Mouse (Mus musculus) limb, embryonic 15.5 days (tissue): ENCODE data around the gene Cotl1. TPM values are rescaled to one million over a fixed set of nuclear protein-coding genes. Genes with fewer than 3 reads are reported as not detected.

Experiments used
- ATAC-seq: fragments of 200-750 bp; cut with Nextera tagmentation; 2 replicates; pipeline ENCODE4 v1.8.0; 2017; ENCODE audit warnings: low read depth, moderate TSS enrichment; ENCODE audit not compliant: insufficient number of reproducible peaks, low FRiP score, low TSS enrichment
- H3K27ac ChIP-seq: fragments of 300-500 bp; sonication (generic); 2 replicates; pipeline ENCODE4 v1.5.1; 2015; ENCODE audit warnings: moderate library complexity, mild to moderate bottlenecking, inconsistent platforms
- H3K27me3 ChIP-seq: fragments of 300-500 bp; sonication (generic); 2 replicates; pipeline ENCODE4 v1.6.1; 2015; ENCODE audit warnings: inconsistent platforms
- H3K36me3 ChIP-seq: fragments of 300-500 bp; sonication (generic); 2 replicates; pipeline ENCODE4 v1.6.1; 2015; ENCODE audit warnings: inconsistent platforms
- H3K4me1 ChIP-seq: fragments of 300-500 bp; sonication (generic); 2 replicates; pipeline ENCODE4 v1.6.1; 2015; ENCODE audit warnings: inconsistent platforms
- H3K4me2 ChIP-seq: fragments of 300-500 bp; sonication (generic); 2 replicates; pipeline ENCODE4 v1.6.1; 2015; ENCODE audit warnings: mild to moderate bottlenecking, inconsistent platforms
- H3K4me3 ChIP-seq: fragments of 300-500 bp; sonication (generic); 2 replicates; pipeline ENCODE4 v1.5.1; 2015; ENCODE audit warnings: mild to moderate bottlenecking, inconsistent platforms
- H3K9ac ChIP-seq: fragments of 300-500 bp; sonication (generic); 2 replicates; pipeline ENCODE4 v1.6.1; 2015; ENCODE audit warnings: inconsistent platforms
- H3K9me3 ChIP-seq: fragments of 300-500 bp; sonication (generic); 2 replicates; pipeline ENCODE4 v1.6.1; 2016; ENCODE audit warnings: inconsistent platforms
- whole genome bisulfite sequencing: fragments of 180-500 bp; shearing (Covaris S2); methylation state at CpG from one replicate; pipeline ENCODE4 v1.1.7; 2015; 5-methylcytosine and 5-hydroxymethylcytosine counted together
- polyA plus RNA-seq: library from polyadenylated mRNA; unstranded; fragments of >200 nt; fragmentation: Nextera tagmentation; extraction: Ambion mirVana; gene quantifications from 2 replicates; pipeline ENCODE4 v1.2.1, GENCODE M21; 2015

Cotl1 gene
- 55.1 and 65.4 TPM in 2 replicates for polyA plus RNA-seq

- Histone ChIP-seq H3K9ac (peak within 1 kb of the TSS; percentile 84), H3K36me3 (no peaks in the 10 kb centered on the region), H3K9me3 (no peaks in the 10 kb centered on the region), H3K4me1 (peaks cover 42% of the 10 kb centered on the region), H3K4me2 (peak within 1 kb of the TSS; percentile 83), H3K27ac (peak within 1 kb of the TSS; percentile 81), H3K4me3 (peak within 1 kb of the TSS; percentile 73), H3K27me3 (peaks cover 6% of the 10 kb centered on the region)
- peak; percentile 93 for ATAC-seq
- WGBS: under 1% methylated on average over 56 of the region's 57 CpGs
Measured at GRCm38 (mm10) chr8:119840275-119840808, at the start of gene Cotl1. Gene Cotl1 (minus strand): TSS chr8:119840544.

- H3K36me3 ChIP-seq: no peaks in the 10 kb centered on the region
- no peak overlapping the region for H3K4me2 ChIP-seq
- H3K9ac ChIP-seq: no peak overlapping the region
- WGBS: 70% methylated on average over 4 of the region's 4 CpGs
- ATAC-seq: no peak
- H3K27me3 ChIP-seq: no peaks in the 10 kb centered on the region
- 0 out of 2 replicates have a peak, but pooled peaks cover 5% of the 10 kb centered on the region for H3K4me1 ChIP-seq
- H3K4me3 ChIP-seq: no peak overlapping the region
- H3K9me3 ChIP-seq: no peaks in the 10 kb centered on the region
- H3K27ac ChIP-seq: no peak overlapping the region
Measured at GRCm38 (mm10) chr8:119888012-119888411, 47.7 kb upstream of the Cotl1 start.

- Histone ChIP-seq H3K27ac (no peak overlapping the region), H3K36me3 (no peaks in the 10 kb centered on the region), H3K4me1 (0 out of 2 replicates have a peak, but pooled peaks cover 5% of the 10 kb centered on the region), H3K9ac (no peak overlapping the region), H3K9me3 (no peaks in the 10 kb centered on the region), H3K27me3 (no peaks in the 10 kb centered on the region), H3K4me2 (no peak overlapping the region), H3K4me3 (no peak overlapping the region)
- 94% methylated on average over 3 of the region's 3 CpGs for WGBS
- no peak for ATAC-seq
Measured at GRCm38 (mm10) chr8:119887130-119887529, 46.8 kb upstream of the Cotl1 start.

GRCm38 (mm10) chr8:119885612-119886011 is 45.3 kb upstream of the Cotl1 start:
- H3K36me3 ChIP-seq: no peaks in the 10 kb centered on the region
- H3K9me3 ChIP-seq: no peaks in the 10 kb centered on the region
- H3K4me2 ChIP-seq: no peak overlapping the region
- no peaks in the 10 kb centered on the region for H3K27me3 ChIP-seq
- ATAC-seq: peak; percentile 48; the same call in 1 of the 2 replicates
- H3K9ac ChIP-seq: no peak overlapping the region
- WGBS: 29% methylated on average over 3 of the region's 3 CpGs
- no peak overlapping the region for H3K27ac ChIP-seq
- H3K4me1 ChIP-seq: 0 out of 2 replicates have a peak, but pooled peaks cover 5% of the 10 kb centered on the region
- no peak overlapping the region for H3K4me3 ChIP-seq

- no peak overlapping the region for H3K4me2 ChIP-seq
- no peak overlapping the region for H3K9ac ChIP-seq
- H3K4me3 ChIP-seq: no peak overlapping the region
- 92% methylated on average over 7 of the region's 7 CpGs for WGBS
- no peak overlapping the region for H3K27ac ChIP-seq
- H3K9me3 ChIP-seq: no peaks in the 10 kb centered on the region
- ATAC-seq: no peak
- no peaks in the 10 kb centered on the region for H3K36me3 ChIP-seq
- 0 out of 2 replicates have a peak, but pooled peaks cover 5% of the 10 kb centered on the region for H3K4me1 ChIP-seq
- H3K27me3 ChIP-seq: no peaks in the 10 kb centered on the region
Measured at GRCm38 (mm10) chr8:119883281-119883680, 42.9 kb upstream of the Cotl1 start.

- no peak for ATAC-seq
Measured at GRCm38 (mm10) chr8:119881917-119882316, 41.6 kb upstream of the Cotl1 start.

GRCm38 (mm10) chr8:119881301-119881700 is 41.0 kb upstream of the Cotl1 start:
- Histone ChIP-seq H3K4me1 (0 out of 2 replicates have a peak, but pooled peaks cover 5% of the 10 kb centered on the region), H3K27ac (no peak overlapping the region), H3K4me3 (no peak overlapping the region), H3K36me3 (peaks cover 10% of the 10 kb centered on the region), H3K27me3 (no peaks in the 10 kb centered on the region), H3K9ac (no peak overlapping the region), H3K9me3 (no peaks in the 10 kb centered on the region), H3K4me2 (no peak overlapping the region)
- no peak for ATAC-seq
- 56% methylated on average over 6 of the region's 6 CpGs for WGBS

More at GRCm38 (mm10) chr8:119881917-119882316, 41.6 kb upstream of the Cotl1 start:
- Histone ChIP-seq H3K9ac (no peak overlapping the region), H3K36me3 (peaks cover 3% of the 10 kb centered on the region), H3K9me3 (no peaks in the 10 kb centered on the region), H3K27me3 (no peaks in the 10 kb centered on the region), H3K4me1 (0 out of 2 replicates have a peak, but pooled peaks cover 5% of the 10 kb centered on the region), H3K27ac (no peak overlapping the region), H3K4me2 (no peak overlapping the region), H3K4me3 (no peak overlapping the region)
- 67% methylated on average over 8 of the region's 8 CpGs for WGBS

- H3K4me3 ChIP-seq: no peak overlapping the region
- H3K9ac ChIP-seq: no peak overlapping the region
- ATAC-seq: no peak
- 94% methylated on average over 1 of the region's 1 CpGs for WGBS
- no peak overlapping the region for H3K27ac ChIP-seq
- no peaks in the 10 kb centered on the region for H3K27me3 ChIP-seq
- H3K4me2 ChIP-seq: no peak overlapping the region
- H3K36me3 ChIP-seq: peaks cover 54% of the 10 kb centered on the region
- no peaks in the 10 kb centered on the region for H3K4me1 ChIP-seq
- H3K9me3 ChIP-seq: no peaks in the 10 kb centered on the region
Measured at GRCm38 (mm10) chr8:119873181-119873580, 32.8 kb upstream of the Cotl1 start.

GRCm38 (mm10) chr8:119869616-119870015 is 29.3 kb upstream of the Cotl1 start:
- 78% methylated on average over 20 of the region's 20 CpGs for WGBS
- Histone ChIP-seq H3K27ac (no peak overlapping the region), H3K9ac (no peak overlapping the region), H3K4me1 (no peaks in the 10 kb centered on the region), H3K4me2 (no peak overlapping the region), H3K36me3 (peaks cover 47% of the 10 kb centered on the region), H3K27me3 (no peaks in the 10 kb centered on the region), H3K4me3 (no peak overlapping the region), H3K9me3 (no peaks in the 10 kb centered on the region)
- no peak for ATAC-seq

GRCm38 (mm10) chr8:119862749-119863148 is 22.4 kb upstream of the Cotl1 start:
- no peak for ATAC-seq
- peak overlapping the region; percentile 81 for H3K4me3 ChIP-seq
- no peaks in the 10 kb centered on the region for H3K9me3 ChIP-seq
- H3K36me3 ChIP-seq: peaks cover 3% of the 10 kb centered on the region; the same call in 1 of the 2 replicates
- H3K4me2 ChIP-seq: peak overlapping the region; percentile 88
- 0 out of 2 replicates have a peak, but pooled peaks cover 10% of the 10 kb centered on the region for H3K27me3 ChIP-seq
- 10% methylated on average over 6 of the region's 6 CpGs for WGBS
- peaks cover 15% of the 10 kb centered on the region for H3K4me1 ChIP-seq
- no peak overlapping the region for H3K27ac ChIP-seq
- peak overlapping the region; percentile 63 for H3K9ac ChIP-seq

GRCm38 (mm10) chr8:119862390-119862734 is 22.0 kb upstream of the Cotl1 start:
- WGBS: 2% methylated on average over 19 of the region's 19 CpGs

GRCm38 (mm10) chr8:119861706-119862389 is 21.5 kb upstream of the Cotl1 start, which contains the start of gene Klhl36:
Gene Klhl36 (plus strand): TSS chr8:119862266.
- Histone ChIP-seq H3K27me3 (0 out of 2 replicates have a peak, but pooled peaks cover 10% of the 10 kb centered on the region), H3K4me3 (peak within 1 kb of the TSS; percentile 81), H3K9me3 (no peaks in the 10 kb centered on the region), H3K9ac (peak within 1 kb of the TSS; percentile 63), H3K4me1 (peaks cover 15% of the 10 kb centered on the region), H3K27ac (peak within 1 kb of the TSS; percentile 66), H3K36me3 (peaks cover 3% of the 10 kb centered on the region; the same call in 1 of the 2 replicates), H3K4me2 (peak within 1 kb of the TSS; percentile 88)
- whole genome bisulfite sequencing: under 1% methylated on average over 35 of the region's 35 CpGs
- ATAC-seq: peak; percentile 92

More at GRCm38 (mm10) chr8:119862390-119862734, 22.0 kb upstream of the Cotl1 start:
- H3K9me3 ChIP-seq: no peaks in the 10 kb centered on the region
- peaks cover 3% of the 10 kb centered on the region; the same call in 1 of the 2 replicates for H3K36me3 ChIP-seq
- peak overlapping the region; percentile 66 for H3K27ac ChIP-seq
- peak overlapping the region; percentile 63 for H3K9ac ChIP-seq
- peak overlapping the region; percentile 88 for H3K4me2 ChIP-seq
- peak overlapping the region; percentile 81 for H3K4me3 ChIP-seq
- 0 out of 2 replicates have a peak, but pooled peaks cover 10% of the 10 kb centered on the region for H3K27me3 ChIP-seq
- peak; percentile 55; the same call in 1 of the 2 replicates for ATAC-seq
- peaks cover 15% of the 10 kb centered on the region for H3K4me1 ChIP-seq
